Mouse (Mus musculus): ENCODE measurements at regions not wholly inside any gene's neighbourhood (a gene's known extent, or its start where the extent isn't known, plus 50 kb on each side); places are given as distances from the start of the nearest gene placed in this dataset.

DNA sequence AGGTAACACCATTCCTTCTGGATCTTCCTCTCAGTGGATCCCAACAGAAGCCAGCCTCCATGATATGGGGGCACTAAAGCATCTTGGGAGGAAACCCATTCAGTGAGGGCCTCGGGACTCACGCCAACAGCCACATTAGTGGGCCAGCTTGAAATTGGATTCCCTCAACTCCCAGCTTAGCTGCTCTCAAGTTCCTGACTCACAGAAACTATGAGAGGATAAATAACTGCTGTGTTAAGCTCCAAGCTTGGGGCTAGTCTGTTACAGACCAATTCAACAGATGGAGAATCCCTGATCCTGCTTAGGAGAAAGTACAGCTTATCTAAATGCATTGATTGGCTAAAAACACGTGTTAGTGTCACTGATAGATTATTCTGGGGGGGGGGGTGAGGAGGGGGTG lies 210.7 kb upstream of the Tbx3 start:
- TF ChIP-seq CTCF (IDR thresholded peaks at IDR 0.05; ENCODE audit: control insufficient read depth, insufficient read depth, insufficient read length) (no peak), MAX (IDR thresholded peaks at IDR 0.05) (no peak), MYOG (IDR thresholded peaks at IDR 0.05; ENCODE audit: control insufficient read depth, extremely low read depth, insufficient read length) (no peak)
